Mouse (Mus musculus) right cerebral cortex, postnatal 10 days (tissue): ENCODE results near the gene Hspa1a.
"Not testable (repeated sequence)": the region's sequence is repeated elsewhere in the genome, so short reads cannot be mapped to it uniquely, and the experiment has no call there.

Source experiments
- DNase-seq, 2 experiments: peaks; one replicate each; pipeline ENCODE4 v3.0.0; 2021; ENCODE audit warnings: low spot score in 2 of 2

Gene Hspa1a

GRCm38 (mm10) chr17:34965627-34966026 is 6.3 kb downstream of the Hspa1a start:
- DNase-seq = no peak

- no peak for DNase-seq
Observed at GRCm38 (mm10) chr17:34964640-34965049, 7.3 kb downstream of the Hspa1a start.

- DNase-seq = no peak
Observed at GRCm38 (mm10) chr17:34962841-34963240, 9.1 kb downstream of the Hspa1a start.

GRCm38 (mm10) chr17:34962125-34962524 is 9.8 kb downstream of the Hspa1a start:
- DNase-seq = no peak

GRCm38 (mm10) chr17:34960702-34961493 is 11.1 kb downstream of the Hspa1a start:
- no peak for DNase-seq

- no peak for DNase-seq
Observed at GRCm38 (mm10) chr17:34959881-34960515, 12.0 kb downstream of the Hspa1a start.

- peak; percentile 80 to 85 for DNase-seq
Observed at GRCm38 (mm10) chr17:34959130-34959778, 12.7 kb downstream of the Hspa1a start, which contains the start of gene Hspa1b. TSS of gene Hspa1b (minus strand) at chr17:34959238.

DNA sequence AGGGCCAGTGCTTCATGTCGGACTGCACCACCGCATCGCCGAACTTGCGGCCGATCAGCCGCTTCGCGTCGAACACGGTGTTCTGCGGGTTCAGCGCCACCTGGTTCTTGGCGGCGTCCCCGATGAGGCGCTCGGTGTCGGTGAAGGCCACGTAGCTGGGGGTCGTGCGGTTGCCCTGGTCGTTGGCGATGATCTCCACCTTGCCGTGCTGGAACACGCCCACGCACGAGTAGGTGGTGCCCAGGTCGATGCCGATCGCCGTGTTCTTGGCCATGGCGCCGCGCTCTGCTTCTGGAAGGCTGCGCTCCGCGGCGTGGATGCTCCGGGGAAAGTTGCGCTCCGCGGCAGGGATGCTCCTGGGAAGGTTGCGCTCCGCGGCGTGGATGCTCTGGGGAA is 13.2 kb downstream of the Hspa1a start:
- not testable (repeated sequence) for DNase-seq

DNA sequence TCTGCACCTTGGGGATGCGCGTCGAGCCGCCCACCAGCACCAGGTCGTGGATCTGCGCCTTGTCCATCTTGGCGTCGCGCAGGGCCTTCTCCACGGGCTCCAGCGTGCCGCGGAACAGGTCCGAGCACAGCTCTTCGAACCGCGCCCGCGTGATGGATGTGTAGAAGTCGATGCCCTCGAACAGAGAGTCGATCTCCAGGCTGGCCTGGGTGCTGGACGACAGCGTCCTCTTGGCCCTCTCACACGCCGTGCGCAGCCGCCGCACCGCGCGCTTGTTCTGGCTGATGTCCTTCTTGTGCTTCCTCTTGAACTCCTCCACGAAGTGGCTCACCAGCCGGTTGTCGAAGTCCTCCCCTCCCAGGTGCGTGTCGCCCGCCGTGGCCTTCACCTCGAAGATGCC is 14.0 kb downstream of the Hspa1a start:
- not testable (repeated sequence) for DNase-seq

- not testable (repeated sequence) for DNase-seq
Observed at GRCm38 (mm10) chr17:34957291-34957690, 14.7 kb downstream of the Hspa1a start.

- no peak for DNase-seq
Observed at GRCm38 (mm10) chr17:34956340-34956739, 15.6 kb downstream of the Hspa1a start.

- no peak for DNase-seq
Observed at GRCm38 (mm10) chr17:34955884-34956283, 16.1 kb downstream of the Hspa1a start.

DNA sequence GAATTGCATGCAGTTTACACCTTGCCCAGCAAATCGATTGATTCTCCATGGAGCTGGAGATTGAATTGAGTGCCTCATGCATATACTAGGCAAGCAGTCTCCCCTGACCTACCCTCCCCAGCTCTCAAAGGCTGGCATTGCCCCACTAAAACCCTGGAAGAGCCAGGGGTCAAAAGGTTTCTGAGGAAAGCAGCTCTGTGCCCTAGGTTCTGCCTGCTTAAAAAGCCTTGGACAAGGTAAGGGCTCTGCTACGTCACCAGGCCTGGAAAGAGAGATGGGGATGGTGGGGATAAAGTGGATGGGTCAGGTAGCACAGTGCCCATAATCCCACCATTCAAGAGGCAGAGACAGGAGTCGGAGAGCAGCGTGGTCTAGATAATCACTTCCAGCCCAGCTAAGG is 17.1 kb downstream of the Hspa1a start:
- peak in 1 of 2 experiments; percentile 16 for DNase-seq

DNA sequence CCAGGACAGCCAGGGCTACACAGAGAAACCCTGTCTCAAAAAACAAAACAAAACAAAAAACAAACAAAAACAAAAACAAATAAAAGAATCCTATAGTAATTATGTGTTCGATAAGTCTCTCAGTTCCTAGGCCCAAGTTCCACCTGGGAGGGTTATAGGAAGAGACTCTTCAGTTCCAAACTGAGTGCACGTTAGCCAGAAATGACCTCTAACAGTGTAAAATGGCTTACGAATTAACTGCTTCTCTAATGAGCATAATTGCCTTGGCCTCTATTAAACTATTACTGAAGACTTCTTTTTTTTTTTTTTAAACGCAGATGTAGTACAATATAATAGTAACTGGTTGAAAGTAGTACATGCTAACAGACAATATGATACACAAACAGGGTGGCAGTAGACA is 18.1 kb downstream of the Hspa1a start:
- DNase-seq = no peak

DNA sequence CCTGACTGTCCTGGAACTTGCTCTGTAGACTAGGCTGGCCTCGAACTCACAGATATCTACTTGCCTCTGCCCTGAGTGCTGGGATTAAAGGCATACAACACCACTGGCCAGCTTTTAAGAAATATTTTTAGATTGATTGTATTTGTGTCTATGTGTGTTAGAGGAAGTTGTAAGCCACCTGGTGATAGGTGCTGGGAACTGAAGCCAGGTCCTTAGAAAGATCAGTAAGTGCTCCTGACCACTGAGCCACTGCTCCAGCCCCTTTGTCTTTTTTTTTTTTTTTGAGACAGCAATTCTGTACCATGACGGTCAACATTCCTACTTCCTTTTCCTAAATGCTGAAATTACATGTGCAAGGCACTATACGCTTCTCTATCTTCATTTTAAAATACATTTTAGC is 18.7 kb downstream of the Hspa1a start:
- no peak for DNase-seq

- peak; percentile 90 to 91 for DNase-seq
Observed at GRCm38 (mm10) chr17:34952378-34953040, 19.4 kb downstream of the Hspa1a start.

GRCm38 (mm10) chr17:34951636-34952377 is 20.1 kb downstream of the Hspa1a start:
- peak in 1 of 2 experiments; percentile 69 for DNase-seq

- DNase-seq = no peak
Observed at GRCm38 (mm10) chr17:34950514-34951455, 21.2 kb downstream of the Hspa1a start.

DNA sequence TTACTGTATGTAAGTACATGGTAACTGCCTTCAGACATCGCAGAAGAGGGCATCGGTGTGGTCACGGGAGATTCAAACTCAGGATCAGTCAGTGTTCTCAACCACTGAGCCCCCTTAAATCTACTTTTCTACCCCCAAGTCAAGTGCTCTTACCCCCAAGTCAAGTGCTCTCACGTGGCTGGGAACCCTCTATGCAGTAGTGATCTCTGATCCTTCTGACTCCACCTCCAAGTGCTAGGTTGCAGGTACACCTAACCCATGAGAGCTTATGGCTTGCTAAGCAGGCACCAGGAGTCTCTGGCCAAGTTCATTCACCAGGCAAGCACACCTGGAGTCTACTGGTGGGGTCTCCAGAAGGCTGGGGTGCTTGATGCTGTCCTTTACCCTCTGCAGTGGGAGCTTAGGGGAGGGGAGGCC is 22.4 kb downstream of the Hspa1a start:
- no peak for DNase-seq
